Mouse (Mus musculus) liver, postnatal 0 days (tissue): ENCODE data around the gene Il15. TPM values are rescaled to one million over a fixed set of nuclear protein-coding genes. Genes with fewer than 3 reads are reported as not detected.

Experiments
- ATAC-seq: fragments of 200-750 bp; cut with Nextera tagmentation; 2 replicates; pipeline ENCODE4 v1.8.0; 2017; ENCODE audit warnings: mild to moderate bottlenecking, moderate library complexity
- DNase-seq: peaks from one replicate; pipeline ENCODE4 v3.0.0-alpha.2; 2016
- H3K27ac ChIP-seq: fragments of 300-500 bp; sonication (generic); 2 replicates; pipeline ENCODE4 v1.5.1; 2014; ENCODE audit warnings: antibody characterized with exemption, moderate library complexity, mild to moderate bottlenecking, low read depth
- H3K27me3 ChIP-seq: fragments of 300-500 bp; sonication (generic); 2 replicates; pipeline ENCODE4 v1.6.1; 2014; ENCODE audit warnings: low read length, control low read depth, mixed read lengths; ENCODE audit not compliant: insufficient read depth
- H3K36me3 ChIP-seq: fragments of 300-500 bp; sonication (generic); replicated peaks from 2 replicates; pipeline ENCODE4 v1.6.1; 2014; ENCODE audit warnings: mild to moderate bottlenecking, control low read depth, low read length, moderate library complexity, mixed read lengths; ENCODE audit not compliant: insufficient read depth
- H3K4me1 ChIP-seq: fragments of 300-500 bp; sonication (generic); 2 replicates; pipeline ENCODE4 v1.6.1; 2014; ENCODE audit warnings: antibody characterized with exemption, mild to moderate bottlenecking, control low read depth; ENCODE audit not compliant: insufficient read depth
- H3K4me2 ChIP-seq: fragments of 300-500 bp; sonication (generic); 2 replicates; pipeline ENCODE4 v1.6.1; 2014; ENCODE audit warnings: low read depth, mild to moderate bottlenecking, low read length, moderate library complexity, mixed read lengths
- H3K4me3 ChIP-seq: fragments of 300-500 bp; sonication (generic); 2 replicates; pipeline ENCODE4 v1.5.1; 2014; ENCODE audit warnings: low read depth, low read length
- H3K9ac ChIP-seq: fragments of 300-500 bp; sonication (generic); replicated peaks from 2 replicates; pipeline ENCODE4 v1.6.1; 2014; ENCODE audit warnings: mild to moderate bottlenecking, moderate library complexity
- H3K9me3 ChIP-seq: fragments of 300-500 bp; sonication (generic); 2 replicates; pipeline ENCODE4 v1.6.1; 2016; ENCODE audit warnings: mild to moderate bottlenecking, control low read depth, low read length, mixed read lengths
- CTCF ChIP-seq: sonication (generic); IDR thresholded peaks from 2 replicates; pipeline ENCODE4 v1.5.1; 2016; ENCODE audit warnings: antibody characterized with exemption, low read depth
- EP300 ChIP-seq: IDR thresholded peaks from 2 replicates; pipeline ENCODE4 v1.6.1; 2016; ENCODE audit warnings: antibody characterized with exemption, low read depth, mild to moderate bottlenecking
- WGBS: fragments of 180-500 bp; shearing (Covaris S2); extraction: QIAGEN DNeasy Blood & Tissue Kit; methylation state at CpG from one replicate; pipeline ENCODE4 v1.1.7; 2014; ENCODE audit not compliant: insufficient replicate concordance; 5-methylcytosine and 5-hydroxymethylcytosine counted together
- polyA plus RNA-seq: library from polyadenylated mRNA; unstranded; fragments of >200 nt; fragmentation: Nextera tagmentation; extraction: Ambion mirVana; gene quantifications from 2 replicates; pipeline ENCODE4 v1.2.1, GENCODE M21; 2015

Il15 gene
- polyA plus RNA-seq, 1 experiment from 2014 or later, result 7.3 TPM

DNA sequence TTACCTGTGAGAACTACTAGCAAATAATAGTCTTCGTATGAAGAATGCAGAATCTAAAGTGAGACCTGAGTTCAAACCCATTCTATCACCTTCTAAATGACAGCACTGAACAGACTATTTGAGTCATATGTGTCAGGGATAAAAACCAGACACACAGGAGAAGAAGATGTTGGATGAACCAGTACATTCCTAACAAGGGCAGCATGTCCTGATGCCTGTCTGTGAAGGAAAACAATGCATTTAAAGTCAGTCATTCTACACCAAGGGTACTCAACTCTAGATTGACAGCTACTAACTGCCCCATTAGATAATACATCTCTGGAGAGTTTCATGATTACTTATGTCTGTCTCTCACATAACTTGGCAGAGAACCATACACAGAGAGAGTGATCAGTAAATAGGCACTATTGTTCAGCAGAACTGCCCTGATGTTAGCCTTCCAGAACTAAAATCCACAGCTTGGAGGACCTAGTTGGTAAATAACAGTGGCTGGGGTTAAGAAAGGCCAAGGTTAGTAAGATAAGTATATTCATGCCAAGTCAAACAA, 14.6 kb downstream of the Il15 start:
- Histone ChIP-seq H3K27me3 (no peaks in the 10 kb centered on the region), H3K9me3 (no peaks in the 10 kb centered on the region), H3K4me2 (no peak overlapping the region), H3K4me3 (no peak overlapping the region), H3K4me1 (peaks cover 13% of the 10 kb centered on the region), H3K9ac (no peak overlapping the region), H3K36me3 (no peaks in the 10 kb centered on the region), H3K27ac (no peak overlapping the region)
- WGBS, result 79% methylated on average over 1 of the region's 1 CpGs
- no peak for TF ChIP-seq CTCF
- TF ChIP-seq EP300, result no peak
- ATAC-seq, result no peak
- no peak for DNase-seq

DNA sequence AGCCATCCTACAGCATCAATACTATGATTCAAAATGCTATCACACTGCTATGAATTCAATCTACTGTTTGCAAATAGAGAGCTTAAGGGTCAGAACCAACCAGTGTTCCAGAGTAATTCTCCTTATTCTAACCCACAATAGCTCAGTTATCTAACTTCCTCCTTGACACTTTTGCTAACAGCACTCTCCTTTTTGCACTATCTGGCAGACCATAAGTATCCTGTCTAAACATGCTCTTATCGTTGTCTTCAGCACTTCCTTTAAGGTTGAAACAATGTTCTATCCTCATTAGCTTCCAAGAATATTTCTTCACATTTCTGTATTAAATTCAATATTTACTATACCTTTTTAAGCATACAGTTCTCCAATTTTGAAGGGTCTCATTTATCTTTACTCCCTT, 15.4 kb downstream of the Il15 start:
- no peak overlapping the region for H3K4me2 ChIP-seq
- H3K4me1 ChIP-seq, result peaks cover 13% of the 10 kb centered on the region
- H3K27ac ChIP-seq, result no peak overlapping the region
- WGBS, result 25% methylated on average over 1 of the region's 1 CpGs
- no peak overlapping the region for H3K9ac ChIP-seq
- H3K9me3 ChIP-seq, result no peaks in the 10 kb centered on the region
- H3K27me3 ChIP-seq, result no peaks in the 10 kb centered on the region
- H3K36me3 ChIP-seq, result no peaks in the 10 kb centered on the region
- H3K4me3 ChIP-seq, result no peak overlapping the region
- TF ChIP-seq EP300 (peak; percentile 90), CTCF (no peak)
- peak; percentile 47; the same call in 1 of the 2 replicates for ATAC-seq
- no peak for DNase-seq

DNA sequence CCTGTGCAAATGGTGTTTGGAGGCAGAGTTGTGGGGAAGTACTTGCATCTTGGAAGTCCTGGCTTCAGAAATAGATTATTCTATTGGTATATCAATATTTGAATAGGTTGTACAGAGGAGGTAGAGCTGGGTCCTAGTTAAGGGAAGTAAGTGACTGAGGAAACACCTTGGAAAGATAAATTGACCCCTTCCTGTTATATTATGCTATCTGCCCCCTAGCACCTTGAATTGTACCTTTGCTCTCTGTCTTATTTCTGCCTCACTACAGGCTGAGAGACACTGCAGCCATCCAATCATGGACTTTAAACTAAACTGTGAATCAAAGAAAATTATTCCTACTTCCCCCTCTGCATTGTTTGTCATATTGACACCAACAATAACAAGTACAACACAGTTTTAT, 17.2 kb downstream of the Il15 start:
- Histone ChIP-seq H3K27ac (no peak overlapping the region), H3K9me3 (no peaks in the 10 kb centered on the region), H3K4me3 (no peak overlapping the region), H3K36me3 (no peaks in the 10 kb centered on the region), H3K27me3 (no peaks in the 10 kb centered on the region), H3K4me1 (peaks cover 13% of the 10 kb centered on the region), H3K4me2 (no peak overlapping the region), H3K9ac (no peak overlapping the region)
- TF ChIP-seq EP300 (no peak), CTCF (no peak)
- ATAC-seq, result no peak
- no peak for DNase-seq

DNA sequence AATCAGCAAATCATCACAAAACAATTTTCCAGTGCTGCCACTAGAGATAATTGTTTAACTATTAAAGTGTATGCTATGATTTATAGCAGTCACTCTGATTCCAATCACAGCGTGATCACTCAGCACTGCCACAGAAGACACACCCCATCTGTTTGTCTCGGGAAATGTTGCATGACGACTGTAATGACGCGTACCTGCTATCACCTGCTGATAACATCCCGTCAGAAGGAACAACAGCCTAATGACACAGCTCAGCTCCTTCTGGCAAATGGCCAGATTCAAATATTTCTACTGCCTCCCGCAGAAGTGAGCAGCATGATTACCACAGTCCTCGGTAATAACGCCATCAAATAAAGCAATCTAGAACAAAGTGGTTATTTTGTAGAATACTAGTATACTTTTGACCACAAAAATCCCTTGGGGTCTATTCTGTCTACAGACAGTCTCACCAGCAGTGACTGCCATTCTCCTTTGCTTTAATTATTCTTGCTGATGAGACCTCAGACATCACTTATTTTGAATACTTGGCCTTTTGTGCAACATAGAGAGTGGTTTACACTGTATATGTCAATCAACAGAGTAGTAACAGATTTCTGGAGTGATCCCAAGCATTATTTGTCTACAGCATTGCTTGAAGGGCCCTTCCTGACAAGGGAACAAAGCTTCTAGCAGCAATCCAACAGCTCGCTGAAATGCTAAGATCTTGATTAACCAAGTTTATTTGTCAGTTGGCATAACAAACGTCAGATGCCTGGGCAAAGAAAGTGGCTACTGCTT, 18.4 kb downstream of the Il15 start:
- peaks cover 13% of the 10 kb centered on the region for H3K4me1 ChIP-seq
- no peak overlapping the region for H3K27ac ChIP-seq
- no peaks in the 10 kb centered on the region for H3K27me3 ChIP-seq
- TF ChIP-seq CTCF (no peak), EP300 (no peak; the same call in 1 of the 2 replicates)
- 51% methylated on average over 11 of the region's 11 CpGs for WGBS
- no peaks in the 10 kb centered on the region for H3K9me3 ChIP-seq
- no peak overlapping the region for H3K9ac ChIP-seq
- no peaks in the 10 kb centered on the region for H3K36me3 ChIP-seq
- no peak for ATAC-seq
- no peak overlapping the region for H3K4me2 ChIP-seq
- no peak for DNase-seq
- no peak overlapping the region for H3K4me3 ChIP-seq

DNA sequence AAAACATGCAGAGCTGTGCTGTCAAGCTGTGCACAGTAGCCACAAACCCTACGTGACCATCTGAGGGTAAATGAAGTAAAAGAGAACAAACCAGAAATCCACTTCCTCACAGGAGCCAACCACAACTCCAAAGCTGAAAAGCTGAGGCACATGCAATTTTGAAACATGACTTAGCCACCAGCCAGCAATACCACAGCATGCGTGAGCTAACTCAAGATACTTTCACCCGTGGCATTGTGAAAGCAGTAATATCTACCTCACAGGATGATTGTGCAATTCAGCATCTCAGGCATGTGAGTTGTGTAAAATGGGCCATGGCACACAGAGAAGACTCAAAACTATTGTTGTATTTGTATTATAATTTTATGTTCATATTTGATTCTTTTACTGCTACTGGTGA, 19.7 kb downstream of the Il15 start:
- Histone ChIP-seq H3K27ac (no peak overlapping the region), H3K9me3 (no peaks in the 10 kb centered on the region), H3K4me3 (no peak overlapping the region), H3K4me2 (no peak overlapping the region), H3K27me3 (no peaks in the 10 kb centered on the region), H3K36me3 (no peaks in the 10 kb centered on the region; the same call in 1 of the 2 replicates), H3K4me1 (peaks cover 9% of the 10 kb centered on the region), H3K9ac (no peak overlapping the region)
- ATAC-seq (peak; percentile 72), DNase-seq (peak; percentile 29)
- WGBS, result 20% methylated on average over 3 of the region's 3 CpGs
- peak; percentile 59 for TF ChIP-seq EP300
- no peak for TF ChIP-seq CTCF

DNA sequence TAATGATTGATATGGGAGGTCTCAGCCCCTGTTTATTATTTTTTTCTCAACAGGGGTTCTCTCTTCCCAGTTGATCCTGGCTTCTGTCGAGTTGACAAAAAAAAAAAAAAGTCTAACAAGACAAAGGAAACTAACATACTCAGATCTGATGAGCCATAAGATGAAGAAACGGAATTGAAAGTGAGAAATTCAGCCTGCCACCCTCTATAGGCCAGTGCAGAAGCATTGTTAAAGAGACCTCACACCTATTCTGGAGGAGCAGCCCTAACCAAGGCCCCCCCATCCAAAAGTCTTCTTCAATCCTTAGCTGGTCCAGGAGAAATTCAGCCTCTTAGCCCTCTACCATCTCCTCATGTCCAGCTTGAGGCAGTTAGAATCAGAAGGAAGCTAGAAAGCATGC, 20.7 kb downstream of the Il15 start:
- H3K27me3 ChIP-seq, result no peaks in the 10 kb centered on the region
- ATAC-seq, result no peak
- peaks cover 8% of the 10 kb centered on the region for H3K4me1 ChIP-seq
- TF ChIP-seq EP300 (no peak), CTCF (no peak)
- no peaks in the 10 kb centered on the region for H3K9me3 ChIP-seq
- no peak overlapping the region for H3K9ac ChIP-seq
- no peaks in the 10 kb centered on the region; the same call in 1 of the 2 replicates for H3K36me3 ChIP-seq
- H3K27ac ChIP-seq, result no peak overlapping the region; the same call in 1 of the 2 replicates
- 34% methylated on average over 2 of the region's 2 CpGs for WGBS
- H3K4me3 ChIP-seq, result no peak overlapping the region
- DNase-seq, result no peak
- H3K4me2 ChIP-seq, result no peak overlapping the region
